Mouse (Mus musculus) embryonic facial prominence, embryonic 14.5 days (tissue): ENCODE results near the gene Tap2. TPM values are rescaled to one million over a fixed set of nuclear protein-coding genes. Genes with fewer than 3 reads are reported as not detected.
A peak's percentile ranks its signal among the peaks of the same experiment; 100 is the strongest.
"Not testable (repeated sequence)": the region's sequence is repeated elsewhere in the genome, so short reads cannot be mapped to it uniquely, and the experiment has no call there.

ENCODE experiments used
- ATAC-seq: fragments of 200-750 bp; cut with Nextera tagmentation; 2 replicates; pipeline ENCODE4 v1.8.0; 2017; ENCODE audit warnings: low read depth, moderate number of reproducible peaks, moderate TSS enrichment
- DNase-seq: peaks from one replicate; pipeline ENCODE4 v3.0.0-alpha.2; 2015; ENCODE audit warnings: low spot score
- H3K27ac ChIP-seq: fragments of 300-500 bp; sonication (generic); replicated peaks from 2 replicates; pipeline ENCODE4 v1.5.1; 2014; ENCODE audit warnings: low read depth, mild to moderate bottlenecking, low read length, moderate library complexity
- H3K27me3 ChIP-seq: fragments of 300-500 bp; sonication (generic); replicated peaks from 2 replicates; pipeline ENCODE4 v1.6.1; 2014; ENCODE audit warnings: low read length; ENCODE audit not compliant: control insufficient read depth, insufficient read depth
- H3K36me3 ChIP-seq: fragments of 300-500 bp; sonication (generic); 2 replicates; pipeline ENCODE4 v1.6.1; 2014; ENCODE audit warnings: low read length, mixed read lengths; ENCODE audit not compliant: control insufficient read depth, insufficient read depth
- H3K4me1 ChIP-seq: fragments of 300-500 bp; sonication (generic); 2 replicates; pipeline ENCODE4 v1.6.1; 2014; ENCODE audit warnings: antibody characterized with exemption, low read length; ENCODE audit not compliant: control insufficient read depth, insufficient read depth
- H3K4me2 ChIP-seq: fragments of 300-500 bp; sonication (generic); 2 replicates; pipeline ENCODE4 v1.6.1; 2014; ENCODE audit warnings: low read depth, mild to moderate bottlenecking, low read length, moderate library complexity, mixed read lengths
- H3K4me3 ChIP-seq: fragments of 300-500 bp; sonication (generic); 2 replicates; pipeline ENCODE4 v1.5.1; 2014; ENCODE audit warnings: low read depth, mild to moderate bottlenecking, low read length
- H3K9ac ChIP-seq: fragments of 300-500 bp; sonication (generic); 2 replicates; pipeline ENCODE4 v1.6.1; 2014; ENCODE audit warnings: low read depth, mild to moderate bottlenecking, low read length, moderate library complexity, mixed read lengths
- H3K9me3 ChIP-seq: fragments of 300-500 bp; sonication (generic); 2 replicates; pipeline ENCODE4 v1.6.1; 2016; ENCODE audit warnings: low read length; ENCODE audit not compliant: control insufficient read depth
- WGBS: fragments of 180-500 bp; shearing (Covaris S2); extraction: QIAGEN DNeasy Blood & Tissue Kit; methylation state at CpG from one replicate; pipeline ENCODE4 v1.1.7; 2014; 5-methylcytosine and 5-hydroxymethylcytosine counted together
- polyA plus RNA-seq: library from polyadenylated mRNA; unstranded; fragments of >200 nt; fragmentation: Nextera tagmentation; extraction: Ambion mirVana; gene quantifications from 2 replicates; pipeline ENCODE4 v1.2.1, GENCODE M21; 2014

Gene Tap2
- polyA plus RNA-seq, 1 experiment from 2014 or later = 3.3 TPM

GRCm38 (mm10) chr17:34225911-34226310 lies 22.6 kb downstream of the Tap2 start:
- not testable (repeated sequence) for H3K27ac ChIP-seq, H3K4me2 ChIP-seq, H3K27me3 ChIP-seq, H3K4me3 ChIP-seq, DNase-seq, ATAC-seq, H3K4me1 ChIP-seq, H3K36me3 ChIP-seq, H3K9ac ChIP-seq
- peaks cover 11% of the 10 kb centered on the region; the same call in 1 of the 2 replicates for H3K9me3 ChIP-seq
- 99% methylated on average over 13 of the region's 23 CpGs for WGBS

- DNase-seq, H3K4me2 ChIP-seq, ATAC-seq, H3K4me1 ChIP-seq, H3K4me3 ChIP-seq, H3K36me3 ChIP-seq, H3K9me3 ChIP-seq, H3K27me3 ChIP-seq, H3K9ac ChIP-seq, H3K27ac ChIP-seq: not testable (repeated sequence)
- WGBS = 75% methylated on average over 3 of the region's 9 CpGs
Observed at GRCm38 (mm10) chr17:34230971-34231370, 27.6 kb downstream of the Tap2 start.

GRCm38 (mm10) chr17:34232021-34232420 lies 28.7 kb downstream of the Tap2 start:
- ATAC-seq, H3K4me2 ChIP-seq, H3K27me3 ChIP-seq, H3K9me3 ChIP-seq, DNase-seq, H3K27ac ChIP-seq, H3K4me1 ChIP-seq, H3K9ac ChIP-seq, H3K36me3 ChIP-seq, H3K4me3 ChIP-seq: not testable (repeated sequence)
- WGBS = 97% methylated on average over 5 of the region's 7 CpGs

GRCm38 (mm10) chr17:34234926-34235325 lies 31.6 kb downstream of the Tap2 start:
- Histone ChIP-seq H3K27me3 (no peaks in the 10 kb centered on the region), H3K4me3 (no peak overlapping the region), H3K27ac (no peak overlapping the region), H3K9me3 (no peaks in the 10 kb centered on the region), H3K4me1 (no peaks in the 10 kb centered on the region), H3K4me2 (no peak overlapping the region), H3K36me3 (no peaks in the 10 kb centered on the region), H3K9ac (no peak overlapping the region)
- DNase-seq (peak; percentile 48), ATAC-seq (peak; percentile 55; the same call in 1 of the 2 replicates)
- WGBS = 29% methylated on average over 9 of the region's 9 CpGs

GRCm38 (mm10) chr17:34236691-34237090 lies 33.4 kb downstream of the Tap2 start:
- Histone ChIP-seq H3K27me3 (no peaks in the 10 kb centered on the region), H3K9ac (no peak overlapping the region), H3K27ac (no peak overlapping the region), H3K36me3 (no peaks in the 10 kb centered on the region), H3K9me3 (peaks cover 3% of the 10 kb centered on the region; the same call in 1 of the 2 replicates), H3K4me1 (no peaks in the 10 kb centered on the region), H3K4me2 (no peak overlapping the region), H3K4me3 (no peak overlapping the region)
- no peak for DNase-seq
- no peak for ATAC-seq
- 78% methylated on average over 5 of the region's 5 CpGs for WGBS

GRCm38 (mm10) chr17:34237741-34238140 lies 34.4 kb downstream of the Tap2 start:
- Histone ChIP-seq H3K27ac (no peak overlapping the region), H3K4me1 (no peaks in the 10 kb centered on the region), H3K4me3 (no peak overlapping the region), H3K9me3 (peaks cover 6% of the 10 kb centered on the region; the same call in 1 of the 2 replicates), H3K27me3 (no peaks in the 10 kb centered on the region), H3K4me2 (no peak overlapping the region), H3K36me3 (no peaks in the 10 kb centered on the region), H3K9ac (no peak overlapping the region)
- 68% methylated on average over 3 of the region's 3 CpGs for WGBS
- ATAC-seq (no peak), DNase-seq (no peak)

- Histone ChIP-seq H3K36me3 (no peaks in the 10 kb centered on the region), H3K4me3 (no peak within 1 kb of the TSS), H3K27me3 (no peaks in the 10 kb centered on the region), H3K4me2 (no peak within 1 kb of the TSS), H3K27ac (no peak within 1 kb of the TSS), H3K9ac (no peak within 1 kb of the TSS), H3K9me3 (peaks cover 6% of the 10 kb centered on the region; the same call in 1 of the 2 replicates), H3K4me1 (no peaks in the 10 kb centered on the region)
- no peak for ATAC-seq
- 66% methylated on average over 3 of the region's 3 CpGs for WGBS
- peak; percentile 52 for DNase-seq
Observed at GRCm38 (mm10) chr17:34238706-34239105, 35.4 kb downstream of the Tap2 start, which contains the start of gene H2-Ob. TSS of gene H2-Ob (plus strand) at chr17:34238903.

- H3K27ac ChIP-seq = no peak overlapping the region
- no peaks in the 10 kb centered on the region for H3K4me1 ChIP-seq
- H3K4me2 ChIP-seq = no peak overlapping the region
- H3K27me3 ChIP-seq = no peaks in the 10 kb centered on the region
- ATAC-seq (no peak), DNase-seq (no peak)
- 65% methylated on average over 10 of the region's 10 CpGs for WGBS
- H3K9ac ChIP-seq = no peak overlapping the region
- no peak overlapping the region for H3K4me3 ChIP-seq
- no peaks in the 10 kb centered on the region for H3K36me3 ChIP-seq
- H3K9me3 ChIP-seq = peaks cover 6% of the 10 kb centered on the region; the same call in 1 of the 2 replicates
Observed at GRCm38 (mm10) chr17:34239601-34240041, 36.3 kb downstream of the Tap2 start.

- no peak overlapping the region for H3K27ac ChIP-seq
- H3K9ac ChIP-seq = no peak overlapping the region
- H3K9me3 ChIP-seq = peaks cover 6% of the 10 kb centered on the region; the same call in 1 of the 2 replicates
- H3K4me2 ChIP-seq = no peak overlapping the region
- H3K4me1 ChIP-seq = no peaks in the 10 kb centered on the region
- no peak overlapping the region for H3K4me3 ChIP-seq
- WGBS = 63% methylated on average over 3 of the region's 3 CpGs
- H3K36me3 ChIP-seq = no peaks in the 10 kb centered on the region
- ATAC-seq = no peak
- H3K27me3 ChIP-seq = no peaks in the 10 kb centered on the region
- no peak for DNase-seq
Observed at GRCm38 (mm10) chr17:34240366-34240765, 37.0 kb downstream of the Tap2 start.
